Mouse (Mus musculus) megakaryocyte, embryonic 14.5 days (primary cell): ENCODE results near the gene Exosc7. TPM values are rescaled to one million over a fixed set of nuclear protein-coding genes. Genes with fewer than 3 reads are reported as not detected.
A peak's percentile ranks its signal among the peaks of the same experiment; 100 is the strongest.

Experiments
- H3K27me3 ChIP-seq: replicated peaks from 2 replicates; pipeline ENCODE3; 2012; ENCODE audit warnings: inconsistent platforms
- H3K36me3 ChIP-seq: replicated peaks from 2 replicates; pipeline ENCODE3; 2012; ENCODE audit warnings: low read length, inconsistent platforms, mixed read lengths
- H3K4me1 ChIP-seq: 2 replicates; pipeline ENCODE4 v1.6.1; 2012; ENCODE audit warnings: inconsistent platforms
- H3K4me3 ChIP-seq: replicated peaks from 2 replicates; pipeline ENCODE3; 2012; ENCODE audit warnings: moderate library complexity, mild to moderate bottlenecking, inconsistent platforms
- H3K9me3 ChIP-seq: 2 replicates; pipeline ENCODE4 v1.6.1; 2012; ENCODE audit warnings: inconsistent platforms
- FLI1 ChIP-seq: IDR thresholded peaks from 2 replicates; pipeline ENCODE4 v1.6.1; 2012; ENCODE audit warnings: low read length, inconsistent platforms, mixed read lengths
- GATA1 ChIP-seq: IDR thresholded peaks from 3 replicates; pipeline ENCODE4 v1.6.1; 2012; ENCODE audit warnings: mixed read lengths, low read length, inconsistent platforms, borderline replicate concordance
- polyA plus RNA-seq: library from polyadenylated mRNA; stranded (reverse); fragments of >175 nt; gene quantifications from 2 replicates; pipeline ENCODE4 v1.2.3, GENCODE M21; 2012; ENCODE audit warnings: low replicate concordance; ENCODE audit not compliant: insufficient read depth

Gene Exosc7
- polyA plus RNA-seq, 1 experiment = 10.5 TPM

DNA sequence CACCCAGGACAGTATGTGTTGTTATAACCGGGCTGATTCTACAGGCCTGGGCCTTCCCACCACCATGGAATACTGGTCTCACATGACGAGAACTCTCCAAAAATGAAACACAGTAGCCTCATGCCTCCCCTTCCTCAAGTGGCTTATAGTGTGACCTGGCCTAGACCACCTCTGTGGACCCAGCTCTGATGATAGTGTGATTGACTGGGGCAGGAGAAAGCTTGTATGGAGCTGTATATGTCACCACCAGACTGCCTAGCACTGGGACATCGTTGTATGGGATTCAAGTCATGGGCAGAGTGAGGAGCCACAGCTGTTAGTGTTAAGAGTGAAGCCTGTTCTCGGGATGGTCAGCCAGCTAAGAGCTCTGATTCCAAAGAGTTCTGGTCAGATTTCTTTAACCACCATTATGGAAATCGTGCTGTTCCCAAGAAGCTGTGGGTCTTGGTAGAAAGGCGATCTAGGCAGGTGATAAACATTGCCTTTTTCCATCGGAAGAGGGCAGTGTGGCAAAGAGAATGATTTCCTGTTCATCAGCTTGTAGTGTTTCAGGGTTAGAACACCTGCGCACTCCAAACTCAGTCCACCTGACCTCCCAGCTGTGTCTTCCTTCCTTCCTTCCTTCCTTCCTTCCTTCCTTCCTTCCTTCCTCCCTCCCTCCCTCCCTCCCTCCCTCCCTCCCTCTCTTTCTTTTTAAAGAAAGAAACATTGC is 45.3 kb downstream of the Exosc7 start:
- Histone ChIP-seq H3K4me3 (no peak overlapping the region), H3K9me3 (peaks cover 4% of the 10 kb centered on the region)
- TF ChIP-seq GATA1 = no peak
- TF ChIP-seq FLI1 = no peak

DNA sequence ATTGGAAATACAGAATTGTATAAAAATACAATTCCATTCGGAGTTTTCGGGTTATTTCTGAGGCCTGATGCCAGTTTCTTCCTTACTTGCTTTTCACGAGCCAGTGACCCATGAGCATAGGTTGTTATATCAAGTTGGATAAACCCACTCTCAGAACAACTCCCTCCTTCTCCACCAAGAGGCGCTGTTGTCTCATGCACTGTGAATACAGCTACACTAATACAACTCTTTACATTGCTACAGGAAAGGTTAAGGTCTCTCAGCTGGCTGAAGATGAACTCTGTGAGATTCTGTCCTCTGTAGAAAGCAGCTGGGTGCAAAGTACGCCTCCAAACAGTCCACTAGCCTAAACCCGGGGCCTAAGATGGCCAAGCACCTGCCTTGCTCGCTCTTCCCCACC is 46.3 kb downstream of the Exosc7 start:
- Histone ChIP-seq H3K4me3 (no peak overlapping the region), H3K9me3 (peaks cover 6% of the 10 kb centered on the region), H3K36me3 (peaks cover 13% of the 10 kb centered on the region), H3K27me3 (peaks cover 3% of the 10 kb centered on the region), H3K4me1 (peaks cover 73% of the 10 kb centered on the region)
- no peak for TF ChIP-seq FLI1

More for the DNA sequence above, 45.3 kb downstream of the Exosc7 start:
- H3K36me3 ChIP-seq = peaks cover 11% of the 10 kb centered on the region
- peaks cover 3% of the 10 kb centered on the region for H3K27me3 ChIP-seq
- peaks cover 75% of the 10 kb centered on the region for H3K4me1 ChIP-seq

DNA sequence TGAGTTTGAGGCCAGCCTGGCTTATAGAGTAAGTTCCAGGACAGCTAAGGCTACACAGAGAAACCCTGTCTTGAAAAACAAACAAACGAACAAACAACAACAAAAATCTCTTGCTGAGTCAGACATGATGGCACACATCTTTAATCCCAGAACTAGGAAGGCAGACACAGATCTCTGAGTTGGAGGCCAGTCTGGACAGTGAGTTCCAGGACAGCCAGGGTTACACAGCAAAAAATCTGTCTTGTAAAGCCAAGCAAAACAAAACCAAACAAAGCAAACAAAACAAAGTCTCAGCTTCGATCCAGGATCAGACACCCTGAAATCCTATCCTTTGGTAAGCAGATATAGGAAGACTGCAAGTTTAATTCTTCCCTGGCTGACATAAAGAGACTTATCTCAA is 48.8 kb downstream of the Exosc7 start:
- Histone ChIP-seq H3K4me1 (peaks cover 67% of the 10 kb centered on the region), H3K36me3 (peaks cover 13% of the 10 kb centered on the region), H3K4me3 (no peak overlapping the region), H3K27me3 (peaks cover 1% of the 10 kb centered on the region), H3K9me3 (peaks cover 6% of the 10 kb centered on the region)
- no peak for TF ChIP-seq FLI1
- TF ChIP-seq GATA1 = no peak

DNA sequence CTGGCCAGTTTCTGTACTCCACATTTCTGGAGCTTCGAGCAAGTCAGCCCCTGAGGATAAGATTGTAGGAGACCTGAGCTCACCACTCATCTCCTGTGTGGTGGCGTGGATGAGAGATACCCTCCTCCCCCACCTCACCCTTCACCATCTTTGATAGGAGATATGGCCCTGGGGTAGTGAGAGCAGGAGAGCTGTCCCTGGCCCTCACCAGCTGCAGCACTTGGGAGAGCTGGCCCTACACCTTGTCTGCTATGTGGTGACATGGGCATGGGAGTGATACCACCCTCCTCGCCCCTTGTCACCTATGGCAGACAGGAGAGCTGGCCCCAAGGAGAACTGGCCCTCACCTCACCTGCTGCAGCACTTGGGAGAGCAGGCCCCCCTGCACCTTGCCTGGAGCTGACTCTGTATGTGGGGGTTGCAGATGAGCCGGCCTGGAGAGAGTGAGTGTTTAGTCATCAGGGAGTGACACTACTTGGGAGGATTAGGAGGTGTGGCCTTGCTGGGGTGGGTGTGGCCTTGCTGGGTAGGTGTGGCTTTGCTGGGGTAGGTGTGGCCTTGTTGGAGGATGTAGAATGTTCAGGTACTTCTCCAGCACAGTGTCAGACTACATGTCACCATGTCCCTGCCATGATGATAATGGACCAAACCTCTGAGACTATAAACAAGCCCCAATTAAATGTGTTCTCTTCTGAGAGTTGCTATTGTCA is 50.1 kb downstream of the Exosc7 start:
- TF ChIP-seq FLI1 (no peak), GATA1 (no peak)
- H3K36me3 ChIP-seq = peaks cover 13% of the 10 kb centered on the region
- H3K4me1 ChIP-seq = peaks cover 72% of the 10 kb centered on the region
- no peaks in the 10 kb centered on the region for H3K27me3 ChIP-seq
- H3K9me3 ChIP-seq = peaks cover 6% of the 10 kb centered on the region
- peak overlapping the region; percentile 88 for H3K4me3 ChIP-seq

DNA sequence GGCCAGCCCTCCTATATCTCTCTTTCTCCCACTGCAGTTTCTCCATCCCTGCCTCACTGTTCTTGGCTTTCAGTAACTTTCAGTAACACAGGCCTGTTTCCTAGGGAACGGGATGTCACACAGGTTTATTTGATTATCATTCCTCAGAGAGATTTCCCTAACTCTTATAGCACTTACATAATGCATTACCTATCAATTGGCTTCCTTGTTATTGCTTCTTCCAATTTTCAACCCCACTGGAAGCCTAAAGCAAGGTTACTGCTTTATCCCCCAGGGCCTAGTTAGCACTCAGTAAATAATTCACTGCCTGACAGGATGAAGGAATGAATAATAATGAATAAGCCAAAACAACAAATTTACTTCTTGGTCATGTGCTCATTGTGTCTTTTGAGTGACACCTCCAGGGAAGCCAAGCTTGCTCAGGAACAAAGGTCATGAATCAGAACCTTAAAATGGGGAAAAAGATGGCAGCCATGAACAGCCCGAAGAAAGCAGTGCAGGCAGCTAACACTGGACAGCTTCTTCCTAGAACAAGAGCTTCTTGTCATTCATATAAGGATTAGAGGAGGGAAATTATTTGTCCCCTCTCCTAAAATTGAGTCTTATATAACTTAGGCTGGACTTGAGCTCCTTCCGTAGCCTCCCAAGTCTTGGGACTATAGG is 52.9 kb downstream of the Exosc7 start:
- H3K27me3 ChIP-seq = no peaks in the 10 kb centered on the region
- H3K9me3 ChIP-seq = peaks cover 6% of the 10 kb centered on the region
- TF ChIP-seq GATA1 (no peak), FLI1 (no peak)
- peaks cover 55% of the 10 kb centered on the region for H3K4me1 ChIP-seq
- no peak overlapping the region for H3K4me3 ChIP-seq
- H3K36me3 ChIP-seq = peaks cover 8% of the 10 kb centered on the region

GRCm38 (mm10) chr9:123173760-123174159 is 60.7 kb downstream of the Exosc7 start:
- Histone ChIP-seq H3K4me3 (no peak overlapping the region), H3K9me3 (no peaks in the 10 kb centered on the region), H3K4me1 (peaks cover 77% of the 10 kb centered on the region), H3K27me3 (peaks cover 3% of the 10 kb centered on the region), H3K36me3 (peaks cover 9% of the 10 kb centered on the region)
- TF ChIP-seq GATA1 = no peak
- no peak for TF ChIP-seq FLI1

GRCm38 (mm10) chr9:123174356-123174755 is 61.3 kb downstream of the Exosc7 start:
- TF ChIP-seq GATA1 (no peak), FLI1 (no peak)
- Histone ChIP-seq H3K36me3 (peaks cover 9% of the 10 kb centered on the region), H3K9me3 (no peaks in the 10 kb centered on the region), H3K27me3 (peaks cover 6% of the 10 kb centered on the region), H3K4me3 (no peak overlapping the region), H3K4me1 (peaks cover 80% of the 10 kb centered on the region)

DNA sequence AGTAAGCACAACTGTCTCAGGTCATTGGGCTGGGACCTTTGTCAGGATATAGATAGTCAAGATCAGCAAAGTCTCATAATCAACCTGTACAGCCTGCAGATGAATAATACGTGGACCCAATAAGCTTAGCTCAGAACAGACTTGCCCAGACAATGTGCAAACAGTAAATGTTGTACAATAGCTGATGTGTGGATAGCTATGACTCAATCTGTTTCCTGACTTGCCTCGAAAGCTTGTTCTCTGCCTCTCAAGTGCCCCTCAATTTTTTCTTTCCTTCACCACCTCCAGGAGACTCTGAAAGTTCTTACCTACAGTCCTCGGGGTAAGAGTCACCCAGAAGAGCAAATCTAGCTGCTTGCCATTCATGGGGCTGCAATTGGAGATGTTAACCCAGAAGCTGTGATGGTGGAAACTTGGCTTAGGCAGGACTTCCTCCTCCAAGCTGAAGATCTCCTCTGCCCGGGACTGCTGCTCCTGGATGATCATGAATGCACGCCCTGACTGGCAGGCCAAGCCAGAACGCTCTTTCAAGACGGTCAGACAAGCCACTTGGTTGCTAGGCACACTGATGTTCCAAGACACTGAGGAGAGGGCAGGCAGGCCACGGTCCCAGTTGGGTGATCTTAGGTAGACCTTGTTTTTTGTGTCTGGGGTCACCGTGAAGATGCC is 64.5 kb downstream of the Exosc7 start:
- Histone ChIP-seq H3K4me1 (peaks cover 89% of the 10 kb centered on the region), H3K9me3 (no peaks in the 10 kb centered on the region), H3K36me3 (peaks cover 9% of the 10 kb centered on the region), H3K27me3 (peaks cover 11% of the 10 kb centered on the region), H3K4me3 (no peak overlapping the region)
- TF ChIP-seq FLI1 = no peak

DNA sequence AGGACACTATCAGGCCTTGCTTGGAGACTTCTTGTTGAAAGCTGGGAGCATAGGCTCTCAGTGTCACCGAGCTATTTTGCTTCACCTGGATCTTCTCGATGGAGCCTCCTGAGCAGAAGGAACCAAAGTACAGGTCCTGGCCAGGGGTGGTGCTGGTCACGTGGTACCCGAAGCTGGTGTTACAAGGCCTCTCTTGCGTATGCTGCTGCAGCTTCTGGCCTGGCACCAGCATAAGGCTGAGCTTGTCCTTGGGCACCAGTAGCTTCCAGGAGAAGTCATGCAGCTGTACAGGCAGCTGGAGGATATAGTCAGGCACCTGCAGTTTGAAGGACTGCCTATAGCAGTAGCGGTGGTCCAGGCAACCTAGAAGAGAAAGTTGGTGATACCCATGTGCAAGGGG is 67.0 kb downstream of the Exosc7 start:
- Histone ChIP-seq H3K27me3 (peaks cover 9% of the 10 kb centered on the region), H3K9me3 (no peaks in the 10 kb centered on the region), H3K4me1 (peaks cover 89% of the 10 kb centered on the region), H3K36me3 (peaks cover 5% of the 10 kb centered on the region), H3K4me3 (no peak overlapping the region)
- no peak for TF ChIP-seq FLI1
- no peak for TF ChIP-seq GATA1

DNA sequence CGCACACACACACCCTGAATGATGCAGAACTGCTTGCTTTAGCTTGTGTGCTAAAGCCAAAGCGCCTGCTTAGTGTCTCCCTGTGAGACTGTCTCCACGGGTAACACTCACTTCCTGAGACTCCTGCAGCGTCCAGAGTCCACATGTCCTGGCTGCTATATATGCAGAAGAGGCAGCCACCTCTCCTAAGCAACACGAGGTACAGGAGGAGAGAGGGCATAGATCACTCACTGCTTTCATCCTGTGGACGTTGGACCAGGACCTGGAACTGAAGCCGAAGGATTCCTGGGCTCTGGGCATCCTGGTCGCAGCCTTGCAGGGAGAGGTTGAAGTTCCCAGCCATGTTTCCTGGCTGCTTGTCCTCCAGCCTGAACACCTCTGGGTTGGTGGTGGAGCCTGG is 70.2 kb downstream of the Exosc7 start:
- Histone ChIP-seq H3K27me3 (peaks cover 9% of the 10 kb centered on the region), H3K36me3 (peaks cover 3% of the 10 kb centered on the region), H3K9me3 (no peaks in the 10 kb centered on the region)

More for the DNA sequence above, 70.2 kb downstream of the Exosc7 start:
- Histone ChIP-seq H3K4me1 (peaks cover 92% of the 10 kb centered on the region), H3K4me3 (peak overlapping the region; percentile 47)
- no peak for TF ChIP-seq GATA1
- TF ChIP-seq FLI1 = no peak
